Mouse (Mus musculus): Measurements from ENCODE around the gene Fam24b. TPM values are rescaled to one million over a fixed set of nuclear protein-coding genes. Genes with fewer than 3 reads are reported as not detected.

Gene Fam24b
- polyA plus RNA-seq, 1 experiment from 2014 or later, result not detected

- no peak for ATAC-seq (ENCODE audit: low FRiP score, low TSS enrichment)
- 42% methylated on average over 1 of the region's 1 CpGs for WGBS
These were observed 4.2 kb upstream of the Fam24b start, which contains the start of gene Fam24a for GRCm38 (mm10) chr7:131333564-131333963. TSS of gene Fam24a (plus strand) at chr7:131333864.

GRCm38 (mm10) chr7:131331688-131332087 is 2.4 kb upstream of the Fam24b start:
- ATAC-seq (ENCODE audit: low FRiP score, low TSS enrichment), result no peak
- no peak for DNase-seq (ENCODE audit: low spot score)
- H3K27me3 ChIP-seq (ENCODE audit: control insufficient read depth, insufficient read depth, low read length), result no peaks in the 10 kb centered on the region
- H3K36me3 ChIP-seq (ENCODE audit: control insufficient read depth, insufficient read depth, low read length), result no peaks in the 10 kb centered on the region
- H3K9me3 ChIP-seq (ENCODE audit: control insufficient read depth, low read length), result no peaks in the 10 kb centered on the region
- WGBS, result 61% methylated on average over 2 of the region's 2 CpGs
- H3K4me2 ChIP-seq (replicated peaks; ENCODE audit: low read depth), result no peak overlapping the region
- no peak overlapping the region for H3K4me3 ChIP-seq (ENCODE audit: low read depth, low read length)
- H3K27ac ChIP-seq (replicated peaks), result no peak overlapping the region
- no peaks in the 10 kb centered on the region for H3K4me1 ChIP-seq (replicated peaks; ENCODE audit: control insufficient read depth, insufficient read depth)
- no peak overlapping the region for H3K9ac ChIP-seq (ENCODE audit: low read length)
- TF ChIP-seq CTCF (IDR thresholded peaks at IDR 0.05; ENCODE audit: low read depth) (no peak), EP300 (optimal IDR thresholded peaks at IDR 0.05) (no peak)

More at GRCm38 (mm10) chr7:131333564-131333963, 4.2 kb upstream of the Fam24b start, which contains the start of gene Fam24a:
- no peak for DNase-seq (ENCODE audit: low spot score)
- no peak for TF ChIP-seq CTCF (IDR thresholded peaks at IDR 0.05; ENCODE audit: low read depth)
- no peak for TF ChIP-seq EP300 (optimal IDR thresholded peaks at IDR 0.05)
- Histone ChIP-seq H3K4me1 (replicated peaks; ENCODE audit: control insufficient read depth, insufficient read depth) (no peaks in the 10 kb centered on the region), H3K9ac (ENCODE audit: low read length) (no peak within 1 kb of the TSS), H3K4me2 (replicated peaks; ENCODE audit: low read depth) (no peak within 1 kb of the TSS), H3K36me3 (ENCODE audit: control insufficient read depth, insufficient read depth, low read length) (no peaks in the 10 kb centered on the region), H3K27me3 (ENCODE audit: control insufficient read depth, insufficient read depth, low read length) (no peaks in the 10 kb centered on the region), H3K9me3 (ENCODE audit: control insufficient read depth, low read length) (no peaks in the 10 kb centered on the region), H3K27ac (replicated peaks) (no peak within 1 kb of the TSS), H3K4me3 (ENCODE audit: low read depth, low read length) (no peak within 1 kb of the TSS)

GRCm38 (mm10) chr7:131327054-131327453 is 2.3 kb downstream of the Fam24b start:
- Histone ChIP-seq H3K27ac (replicated peaks) (no peak overlapping the region), H3K9ac (ENCODE audit: low read length) (no peak overlapping the region), H3K4me2 (replicated peaks; ENCODE audit: low read depth) (no peak overlapping the region), H3K27me3 (ENCODE audit: control insufficient read depth, insufficient read depth, low read length) (no peaks in the 10 kb centered on the region), H3K4me1 (replicated peaks; ENCODE audit: control insufficient read depth, insufficient read depth) (no peaks in the 10 kb centered on the region), H3K36me3 (ENCODE audit: control insufficient read depth, insufficient read depth, low read length) (no peaks in the 10 kb centered on the region), H3K9me3 (ENCODE audit: control insufficient read depth, low read length) (no peaks in the 10 kb centered on the region), H3K4me3 (ENCODE audit: low read depth, low read length) (no peak overlapping the region)
- 87% methylated on average over 5 of the region's 5 CpGs for WGBS
- DNase-seq (ENCODE audit: low spot score), result no peak
- TF ChIP-seq CTCF (IDR thresholded peaks at IDR 0.05; ENCODE audit: low read depth), result peak; percentile 36
- no peak for TF ChIP-seq EP300 (optimal IDR thresholded peaks at IDR 0.05)
- no peak for ATAC-seq (ENCODE audit: low FRiP score, low TSS enrichment)

- no peak for ATAC-seq (ENCODE audit: low FRiP score, low TSS enrichment)
- no peaks in the 10 kb centered on the region for H3K36me3 ChIP-seq (ENCODE audit: control insufficient read depth, insufficient read depth, low read length)
- no peaks in the 10 kb centered on the region for H3K9me3 ChIP-seq (ENCODE audit: control insufficient read depth, low read length)
- whole genome bisulfite sequencing, result 78% methylated on average over 2 of the region's 2 CpGs
- no peak within 1 kb of the TSS for H3K27ac ChIP-seq (replicated peaks)
- H3K27me3 ChIP-seq (ENCODE audit: control insufficient read depth, insufficient read depth, low read length), result no peaks in the 10 kb centered on the region
- DNase-seq (ENCODE audit: low spot score), result no peak
- no peak for TF ChIP-seq EP300 (optimal IDR thresholded peaks at IDR 0.05)
- TF ChIP-seq CTCF (IDR thresholded peaks at IDR 0.05; ENCODE audit: low read depth), result no peak
- H3K9ac ChIP-seq (ENCODE audit: low read length), result no peak within 1 kb of the TSS
- H3K4me3 ChIP-seq (ENCODE audit: low read depth, low read length), result no peak within 1 kb of the TSS
- H3K4me1 ChIP-seq (replicated peaks; ENCODE audit: control insufficient read depth, insufficient read depth), result no peaks in the 10 kb centered on the region
- H3K4me2 ChIP-seq (replicated peaks; ENCODE audit: low read depth), result no peak within 1 kb of the TSS
These were observed 7.1 kb downstream of the Fam24b start, which contains the start of gene Cuzd1 for GRCm38 (mm10) chr7:131322192-131322591. TSS of gene Cuzd1 (minus strand) at chr7:131322292.

GRCm38 (mm10) chr7:131318340-131318739 is 11.0 kb downstream of the Fam24b start:
- no peaks in the 10 kb centered on the region for H3K9me3 ChIP-seq (ENCODE audit: control insufficient read depth, low read length)
- no peak overlapping the region for H3K27ac ChIP-seq (replicated peaks)
- ATAC-seq (ENCODE audit: low FRiP score, low TSS enrichment) (no peak), DNase-seq (ENCODE audit: low spot score) (no peak)
- 63% methylated on average over 6 of the region's 7 CpGs for WGBS
- H3K4me3 ChIP-seq (ENCODE audit: low read depth, low read length), result no peak overlapping the region
- no peak for TF ChIP-seq CTCF (IDR thresholded peaks at IDR 0.05; ENCODE audit: low read depth)
- no peaks in the 10 kb centered on the region for H3K27me3 ChIP-seq (ENCODE audit: control insufficient read depth, insufficient read depth, low read length)
- no peak overlapping the region for H3K4me2 ChIP-seq (replicated peaks; ENCODE audit: low read depth)
- H3K9ac ChIP-seq (ENCODE audit: low read length), result no peak overlapping the region
- H3K4me1 ChIP-seq (replicated peaks; ENCODE audit: control insufficient read depth, insufficient read depth), result no peaks in the 10 kb centered on the region
- no peaks in the 10 kb centered on the region for H3K36me3 ChIP-seq (ENCODE audit: control insufficient read depth, insufficient read depth, low read length)

- H3K4me2 ChIP-seq (replicated peaks; ENCODE audit: low read depth), result no peak overlapping the region
- no peaks in the 10 kb centered on the region for H3K4me1 ChIP-seq (replicated peaks; ENCODE audit: control insufficient read depth, insufficient read depth)
- no peak for TF ChIP-seq EP300 (optimal IDR thresholded peaks at IDR 0.05)
- no peak for TF ChIP-seq CTCF (IDR thresholded peaks at IDR 0.05; ENCODE audit: low read depth)
- H3K9me3 ChIP-seq (ENCODE audit: control insufficient read depth, low read length), result no peaks in the 10 kb centered on the region
- ATAC-seq (ENCODE audit: low FRiP score, low TSS enrichment) (no peak), DNase-seq (ENCODE audit: low spot score) (no peak)
- H3K36me3 ChIP-seq (ENCODE audit: control insufficient read depth, insufficient read depth, low read length), result no peaks in the 10 kb centered on the region
- no peaks in the 10 kb centered on the region for H3K27me3 ChIP-seq (ENCODE audit: control insufficient read depth, insufficient read depth, low read length)
- no peak overlapping the region for H3K27ac ChIP-seq (replicated peaks)
- H3K9ac ChIP-seq (ENCODE audit: low read length), result no peak overlapping the region
- 64% methylated on average over 12 of the region's 12 CpGs for WGBS
- no peak overlapping the region for H3K4me3 ChIP-seq (ENCODE audit: low read depth, low read length)
These were observed 11.7 kb downstream of the Fam24b start for GRCm38 (mm10) chr7:131317587-131317986.
